Mouse (Mus musculus) heart, postnatal 0 days (tissue): ENCODE measurements around the gene Uba6.

Experiments
- CTCF ChIP-seq: IDR thresholded peaks from 2 replicates; pipeline ENCODE4 v1.5.1; 2016; ENCODE audit warnings: antibody characterized with exemption, control low read depth, low read depth
- EP300 ChIP-seq: IDR thresholded peaks from 2 replicates; pipeline ENCODE4 v1.6.1; 2016; ENCODE audit warnings: antibody characterized with exemption, low read depth

GRCm38 (mm10) chr5:86118457-86119094, 54.0 kb downstream of the Uba6 start:
- TF ChIP-seq CTCF (no peak), EP300 (no peak)
